Mouse (Mus musculus) cerebellum, postnatal 10 days (tissue): ENCODE measurements around the gene Tmem167.
"Not testable (repeated sequence)": the region's sequence is repeated elsewhere in the genome, so short reads cannot be mapped to it uniquely, and the experiment has no call there.

ENCODE experiments used
- DNase-seq, 2 experiments: peaks; one replicate each; pipeline ENCODE4 v3.0.0; 2021; ENCODE audit warnings: mixed read lengths in 2 of 2

Tmem167 gene

DNA sequence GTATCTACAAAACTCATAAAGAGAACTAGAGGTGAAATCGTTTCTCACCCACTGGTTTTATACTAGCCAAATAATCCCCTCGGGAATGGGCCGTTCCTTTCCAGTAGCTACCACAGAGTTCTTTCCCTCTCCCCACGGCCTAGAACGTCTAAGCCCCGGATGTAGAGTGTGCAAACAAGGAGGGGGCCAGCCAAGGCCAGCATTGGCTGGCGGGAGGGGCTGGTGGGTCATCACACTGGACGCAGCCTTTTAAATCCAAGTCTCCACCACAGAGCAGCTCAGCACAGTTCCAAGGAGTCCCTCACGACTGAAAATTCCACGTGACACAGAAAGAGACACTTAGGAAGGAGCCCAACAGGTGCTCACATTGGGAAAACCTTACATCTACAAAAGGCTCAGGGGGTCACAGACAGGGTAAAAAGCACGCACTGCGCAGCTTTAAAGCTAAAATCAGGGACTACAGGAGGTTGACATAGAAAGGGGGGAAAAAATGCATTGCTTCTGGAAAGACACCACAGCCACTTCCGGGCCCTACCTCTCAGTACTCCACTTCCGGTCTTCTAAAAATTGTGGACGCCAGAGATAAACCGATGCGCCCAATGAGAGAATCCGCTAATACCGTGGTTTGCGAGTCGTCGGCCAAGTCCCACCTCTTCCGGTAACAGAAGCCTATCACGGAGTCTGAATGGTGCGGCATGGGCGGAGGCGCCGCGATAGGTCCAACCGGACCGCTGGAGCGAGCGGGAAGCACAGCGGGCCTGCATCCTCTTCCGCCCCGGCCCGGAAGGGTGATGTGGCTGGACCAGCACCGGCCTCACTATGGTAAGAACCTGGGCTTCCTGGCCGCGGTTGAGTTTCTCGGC lies at the start of gene Tmem167, which contains the start of gene Xrcc4:
Tmem167 (plus strand) TSS at position 162 of the 863 bp plus-strand sequence.
Xrcc4 (minus strand) TSS at position 647 of the 863 bp plus-strand sequence.
- peak; percentile 97 to 98 for DNase-seq

GRCm38 (mm10) chr13:90039613-90040012 lies 49.3 kb upstream of the Tmem167 start:
- peak; percentile 16 to 28 for DNase-seq

DNA sequence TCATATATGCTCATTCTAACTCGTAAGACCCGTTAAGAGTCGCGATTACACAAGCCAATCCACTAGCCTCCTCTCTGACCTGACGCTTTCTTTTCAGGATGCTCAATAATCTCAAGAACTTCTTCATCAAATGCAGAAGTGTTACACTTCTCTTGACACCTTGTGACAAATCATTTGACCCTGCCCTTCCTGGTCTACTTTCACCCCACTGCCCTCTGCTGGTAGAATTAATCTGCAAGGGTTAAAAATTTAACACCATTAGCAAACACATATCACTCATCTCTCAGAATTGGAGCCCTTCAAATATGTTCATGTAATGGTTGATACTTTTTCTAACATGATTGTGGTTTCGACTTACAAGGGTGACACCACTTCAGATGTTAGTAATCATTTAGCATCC lies 37.2 kb upstream of the Tmem167 start:
- peak; percentile 31 to 46 for DNase-seq

GRCm38 (mm10) chr13:90052408-90052807 lies 36.5 kb upstream of the Tmem167 start:
- DNase-seq, result no peak

DNA sequence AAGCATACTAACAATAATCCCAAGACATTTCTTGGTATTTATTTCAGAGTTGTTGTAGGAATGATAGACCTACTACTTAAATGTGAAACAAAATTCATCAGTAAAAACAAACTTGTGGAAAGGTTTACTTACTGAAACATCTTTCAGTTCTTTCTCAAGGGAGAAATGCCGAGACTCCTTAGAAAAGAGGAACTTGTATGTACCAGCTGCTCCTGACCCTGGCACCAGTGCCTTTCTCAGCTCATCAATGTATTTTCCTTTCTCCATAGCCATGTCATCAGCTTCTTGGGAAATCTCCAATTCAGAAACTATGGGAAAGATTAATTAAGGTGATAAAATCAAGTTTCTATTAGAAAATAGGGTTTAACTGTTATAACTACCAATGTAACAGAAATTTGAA lies 27.0 kb upstream of the Tmem167 start:
- DNase-seq, result no peak

DNA sequence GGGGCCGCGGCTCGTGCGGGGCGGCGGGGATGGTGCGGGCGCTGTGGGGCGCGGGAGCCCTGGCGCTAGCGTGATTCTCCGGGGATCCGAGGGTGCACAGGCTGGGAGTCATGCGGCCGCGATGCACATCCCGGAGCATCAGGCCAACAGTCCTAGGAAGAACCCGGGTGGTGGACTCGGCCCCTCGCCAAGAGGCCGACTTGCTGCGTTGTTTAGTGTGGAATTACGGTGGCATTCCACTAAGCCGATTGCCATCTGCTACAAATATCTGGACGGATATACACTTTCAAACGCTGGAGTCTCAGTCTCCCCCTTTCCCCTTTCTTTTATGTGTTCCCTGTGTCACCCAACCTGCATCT lies 881 bp downstream of the Tmem167 start:
- DNase-seq, result no peak

GRCm38 (mm10) chr13:90101514-90101913 lies 12.6 kb downstream of the Tmem167 start:
- no peak for DNase-seq

- DNase-seq, result no peak
Measured at GRCm38 (mm10) chr13:90106139-90106538, 17.2 kb downstream of the Tmem167 start.

- DNase-seq, result not testable (repeated sequence)
Measured at GRCm38 (mm10) chr13:90108746-90109145, 19.8 kb downstream of the Tmem167 start.

- DNase-seq, result no peak
Measured at GRCm38 (mm10) chr13:90111681-90112080, 22.8 kb downstream of the Tmem167 start.

GRCm38 (mm10) chr13:90136156-90136910 lies 47.4 kb downstream of the Tmem167 start:
- peak; percentile 85 to 90 for DNase-seq

- no peak for DNase-seq
Measured at GRCm38 (mm10) chr13:90141681-90142080, 52.8 kb downstream of the Tmem167 start.

- DNase-seq, result no peak
Measured at GRCm38 (mm10) chr13:90143245-90143644, 54.3 kb downstream of the Tmem167 start.

GRCm38 (mm10) chr13:90151881-90152280 lies 63.0 kb downstream of the Tmem167 start:
- DNase-seq, result no peak

GRCm38 (mm10) chr13:90152536-90153273 lies 63.8 kb downstream of the Tmem167 start:
- DNase-seq, result no peak

DNA sequence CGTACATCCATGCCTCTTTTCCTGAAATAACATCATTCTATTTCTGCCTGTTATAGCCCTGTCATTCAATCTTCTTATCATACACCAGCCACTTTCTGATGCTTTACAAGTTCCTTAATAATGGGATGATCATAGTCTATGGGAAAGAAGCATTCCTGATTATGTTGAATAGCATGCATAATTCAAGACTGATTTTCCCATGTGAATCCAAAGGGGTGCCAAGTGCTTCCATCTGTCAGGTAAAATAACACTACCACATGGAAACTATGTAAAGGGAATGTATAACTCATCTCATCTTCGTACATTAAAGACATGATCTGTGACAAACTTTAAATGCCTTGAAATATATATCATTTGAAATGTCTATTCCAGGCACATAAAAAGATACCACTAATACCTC lies 75.2 kb downstream of the Tmem167 start:
- DNase-seq, result no peak

DNA sequence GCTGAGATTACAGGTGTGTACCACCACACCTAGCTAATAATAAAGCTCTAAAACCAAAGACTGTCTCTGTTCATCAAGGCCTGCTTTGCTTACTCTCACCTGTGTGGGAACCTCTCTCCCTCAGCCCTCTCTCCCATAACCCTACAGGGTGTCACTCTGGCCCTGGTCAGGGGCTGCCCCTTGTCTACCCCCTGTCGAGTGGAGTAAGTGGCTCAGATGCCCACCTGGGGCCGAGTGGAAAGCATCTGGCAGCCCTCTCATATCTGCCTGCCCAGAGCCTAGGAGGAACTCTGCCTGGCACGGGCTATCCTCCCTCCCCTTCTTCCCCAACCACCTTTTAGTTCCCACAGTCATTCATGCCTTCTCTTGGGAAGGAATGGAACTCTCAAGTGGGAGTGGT lies 78.1 kb downstream of the Tmem167 start:
- no peak for DNase-seq

DNA sequence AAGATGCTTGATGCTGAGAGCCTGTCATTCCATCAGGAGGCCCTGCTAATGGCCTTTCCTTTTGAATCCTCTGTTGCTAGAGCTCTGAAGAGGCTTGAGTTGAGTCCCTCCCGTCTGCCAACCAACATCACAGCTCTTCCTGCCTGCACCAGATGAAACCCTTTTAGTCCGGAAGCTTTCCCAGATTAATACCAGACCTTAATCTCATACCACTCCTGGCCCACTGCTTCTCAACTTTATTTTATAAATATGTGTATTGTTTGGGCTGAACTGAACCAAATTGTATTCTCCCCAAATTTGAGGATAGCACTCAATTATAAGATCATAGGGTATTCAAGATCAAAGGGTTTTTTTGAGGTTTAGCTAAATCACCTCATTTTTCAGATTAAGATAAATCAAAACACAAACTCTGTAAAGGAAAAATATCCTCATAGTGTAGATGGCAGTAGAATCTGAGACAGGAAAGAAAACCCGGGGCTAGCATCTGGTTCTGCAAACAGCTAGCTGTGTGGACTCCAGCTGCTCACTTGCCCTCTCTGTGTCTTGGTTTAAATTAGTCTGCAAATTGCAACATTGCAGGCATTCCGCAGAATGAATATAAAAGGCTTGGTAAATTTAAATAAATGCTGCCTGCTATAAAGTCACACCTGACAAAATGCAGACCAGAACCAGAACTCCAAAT lies 81.3 kb downstream of the Tmem167 start:
- no peak for DNase-seq

DNA sequence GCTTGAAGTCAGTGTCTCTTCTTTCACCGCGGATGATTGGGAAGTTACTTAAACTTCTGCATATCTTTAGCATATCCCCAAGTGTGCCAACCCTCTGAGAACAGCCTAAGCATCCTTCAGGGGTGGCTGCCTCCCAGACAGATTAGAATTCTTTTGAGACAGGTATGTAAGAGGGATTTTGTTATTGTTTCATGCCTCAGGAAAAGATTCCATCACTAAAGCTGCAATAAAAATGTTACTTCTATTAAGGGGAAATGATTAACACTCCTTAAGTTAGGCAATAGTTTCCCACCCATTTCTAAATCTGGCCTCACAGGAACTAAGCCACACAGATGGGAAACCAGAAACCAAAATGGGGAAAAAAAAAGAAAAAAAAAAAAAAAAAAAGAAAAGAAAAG lies 81.9 kb downstream of the Tmem167 start:
- no peak for DNase-seq

- DNase-seq, result no peak
Measured at GRCm38 (mm10) chr13:90171390-90171789, 82.5 kb downstream of the Tmem167 start.

DNA sequence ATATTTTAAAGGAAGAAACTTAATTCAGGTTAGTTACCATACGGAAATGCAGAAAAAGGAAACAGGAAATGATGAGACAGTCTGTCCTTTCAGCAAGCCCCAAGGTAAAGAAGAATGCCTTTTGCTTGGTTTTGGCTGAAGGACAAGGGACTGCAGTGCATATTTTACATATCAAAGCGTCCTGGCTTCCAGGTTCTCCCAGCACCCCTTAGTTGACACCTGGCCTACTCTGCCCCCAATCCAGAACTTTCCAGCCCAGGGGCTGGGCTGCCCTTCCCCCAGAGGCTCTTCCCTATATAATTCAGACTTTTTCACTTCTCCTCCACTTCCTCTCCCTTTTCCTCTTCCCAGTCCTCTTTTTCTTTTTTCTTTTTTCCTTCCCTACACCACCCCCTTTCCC lies 86.7 kb downstream of the Tmem167 start:
- no peak for DNase-seq

- no peak for DNase-seq
Measured at GRCm38 (mm10) chr13:90182262-90182661, 93.3 kb downstream of the Tmem167 start.

DNA sequence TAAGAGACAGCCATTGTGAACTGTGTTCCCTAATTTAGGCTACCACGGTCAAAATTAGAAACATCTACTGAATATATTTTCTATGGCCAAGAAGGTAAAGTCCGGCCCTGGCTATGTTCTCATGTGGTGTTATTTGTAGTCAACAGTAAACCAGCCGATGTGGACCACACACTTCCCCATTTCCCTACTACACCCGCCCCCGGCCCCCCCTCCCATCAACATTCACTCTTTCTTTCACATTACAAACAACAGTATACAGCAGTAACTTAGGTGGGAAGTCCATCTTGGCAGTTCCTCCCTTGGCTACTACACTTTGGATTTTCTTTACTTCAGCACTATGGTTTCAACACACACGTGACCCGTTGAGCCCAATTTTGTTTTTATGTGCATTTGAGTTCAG lies 94.6 kb downstream of the Tmem167 start:
- no peak for DNase-seq
